Mouse (Mus musculus) CD4-positive, CD25-positive, alpha-beta regulatory T cell, adult 4 months (primary cell): ENCODE data around the gene S1pr1. TPM values are rescaled to one million over a fixed set of nuclear protein-coding genes. Genes with fewer than 3 reads are reported as not detected.

Experiments used
- ATAC-seq: one replicate; pipeline ENCODE4 v1.8.0; 2017
- polyA plus RNA-seq, 2 experiments: library from polyadenylated mRNA; unstranded; fragments of 100-300 nt; shearing (Covaris generic); gene quantifications; one replicate each; pipeline ENCODE4 v1.2.1; 2017

The S1pr1 gene
- polyA plus RNA-seq, 2 experiments from 2014 or later = 195 to 238 TPM

- peak; percentile 81 for ATAC-seq
Measured at GRCm38 (mm10) chr3:115673663-115674157, 41.2 kb downstream of the S1pr1 start.

DNA sequence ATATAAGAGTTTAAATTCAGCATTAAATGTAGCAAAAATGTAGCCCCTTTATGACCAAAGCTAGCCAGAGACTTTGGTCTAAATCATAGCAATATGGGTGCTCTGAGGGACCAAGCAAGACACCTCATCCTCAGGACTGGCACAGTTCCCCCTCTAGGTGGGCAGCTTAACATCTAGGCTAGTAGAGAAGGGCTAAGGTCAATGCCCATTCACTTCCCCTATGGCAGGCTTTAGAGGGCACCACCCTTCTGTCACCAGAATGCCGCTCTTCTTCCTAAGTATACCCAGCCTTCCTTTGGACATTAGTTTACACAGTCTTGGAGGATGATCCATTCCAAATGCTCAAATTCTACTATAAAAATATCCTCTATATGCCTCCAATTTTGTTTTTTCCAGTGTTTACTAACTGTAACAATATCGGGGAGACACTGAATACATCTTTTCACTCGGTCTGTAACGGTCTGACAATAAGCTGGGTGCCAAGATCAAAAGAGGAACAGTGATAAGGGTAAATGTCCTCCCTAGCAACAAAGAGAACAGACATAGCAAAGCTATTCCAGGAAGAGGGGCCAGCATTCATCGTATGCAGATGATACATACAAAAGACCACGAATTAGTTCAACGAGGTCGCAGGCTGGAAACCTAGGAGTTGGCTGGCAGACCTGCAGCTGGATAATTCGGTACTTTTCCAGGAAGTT is 41.8 kb downstream of the S1pr1 start:
- peak; percentile 14 for ATAC-seq

- ATAC-seq = peak; percentile 80
Measured at GRCm38 (mm10) chr3:115669230-115669629, 45.6 kb downstream of the S1pr1 start.

DNA sequence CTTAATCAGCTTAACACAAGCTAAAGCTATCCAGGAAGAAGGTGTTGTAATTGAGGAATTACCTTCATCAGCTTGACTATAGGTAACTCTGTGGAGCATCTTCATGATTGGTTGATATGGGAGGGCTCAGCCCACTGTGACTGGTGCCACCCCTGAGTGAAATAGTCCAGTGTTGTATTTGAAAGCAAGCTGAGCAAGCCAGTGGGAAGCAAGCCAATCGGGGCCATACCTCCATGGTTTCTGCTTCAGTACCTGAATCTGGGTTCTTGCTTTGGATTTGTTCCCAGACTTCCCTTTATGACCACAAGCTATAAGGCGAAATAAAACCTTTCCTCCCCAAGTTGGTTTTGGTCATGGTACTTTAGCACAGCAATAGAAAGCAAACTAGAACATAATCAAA is 47.7 kb downstream of the S1pr1 start:
- ATAC-seq = no peak

- ATAC-seq = no peak
Measured at GRCm38 (mm10) chr3:115666547-115666946, 48.3 kb downstream of the S1pr1 start.

- ATAC-seq = no peak
Measured at GRCm38 (mm10) chr3:115664497-115664896, 50.4 kb downstream of the S1pr1 start.

DNA sequence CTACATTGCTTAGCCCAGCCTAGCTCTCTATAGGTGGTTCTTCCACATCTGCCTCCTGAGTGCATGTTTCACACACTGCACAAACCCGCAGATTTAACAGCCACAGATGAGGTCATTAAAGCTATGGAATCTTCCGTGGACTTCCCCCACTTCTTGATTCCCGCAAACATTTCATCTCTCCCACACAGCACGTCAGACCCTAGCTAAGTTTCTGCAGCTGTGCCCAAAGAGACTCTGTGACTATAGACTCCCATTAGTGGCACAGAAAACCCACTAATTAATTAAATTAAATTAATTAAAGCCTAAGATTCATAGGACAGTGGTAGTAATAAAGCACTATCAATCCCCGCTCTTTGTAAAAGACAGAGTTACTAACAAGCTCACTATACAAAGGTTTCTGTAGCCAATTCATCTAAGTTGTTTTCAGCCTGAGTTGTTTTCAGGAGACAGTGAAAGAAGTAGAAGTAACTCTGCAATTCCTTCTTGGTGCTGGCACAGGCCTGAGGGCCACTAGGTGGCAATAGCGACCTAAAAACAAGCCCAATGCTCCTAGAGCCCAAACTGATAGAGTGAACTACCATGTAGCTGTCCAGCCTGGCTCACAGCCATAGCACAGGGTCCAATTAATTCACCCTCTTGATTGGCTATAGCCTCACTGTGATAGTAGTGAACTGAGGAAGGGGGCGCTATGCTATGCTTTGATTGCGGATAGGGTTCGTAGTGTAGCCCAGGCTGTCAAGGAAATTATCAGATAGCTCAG is 54.0 kb downstream of the S1pr1 start:
- ATAC-seq = peak; percentile 98

Other genes with a start within 250 kb of the S1pr1 start
- 100 to 1,000 TPM in 1 of 2 experiments, 10 to 100 TPM in 1; 98.6 to 119 TPM for gene Dph5, start 172.8 kb upstream of the S1pr1 start, polyA plus RNA-seq